Mouse (Mus musculus) hindbrain, postnatal 0 days (tissue): ENCODE results near the gene Armc7. TPM values are rescaled to one million over a fixed set of nuclear protein-coding genes. Genes with fewer than 3 reads are reported as not detected.
"Not testable (repeated sequence)": the region's sequence is repeated elsewhere in the genome, so short reads cannot be mapped to it uniquely, and the experiment has no call there.

Experiments used
- ATAC-seq: fragments of 200-750 bp; cut with Nextera tagmentation; 2 replicates; pipeline ENCODE4 v1.8.0; 2017; ENCODE audit warnings: mild to moderate bottlenecking, moderate TSS enrichment, moderate library complexity
- DNase-seq: peaks from one replicate; pipeline ENCODE4 v3.0.0-alpha.2; 2015; ENCODE audit warnings: low spot score
- H3K27ac ChIP-seq: fragments of 300-500 bp; sonication (generic); 2 replicates; pipeline ENCODE4 v1.5.1; 2014; ENCODE audit warnings: mild to moderate bottlenecking
- H3K27me3 ChIP-seq: fragments of 300-500 bp; sonication (generic); 2 replicates; pipeline ENCODE4 v1.6.1; 2014; ENCODE audit warnings: low read length, mixed read lengths; ENCODE audit not compliant: insufficient read depth
- H3K36me3 ChIP-seq: fragments of 300-500 bp; sonication (generic); 2 replicates; pipeline ENCODE4 v1.6.1; 2014; ENCODE audit warnings: low read length, mixed read lengths; ENCODE audit not compliant: insufficient read depth
- H3K4me1 ChIP-seq: fragments of 300-500 bp; sonication (generic); 2 replicates; pipeline ENCODE4 v1.6.1; 2014; ENCODE audit warnings: antibody characterized with exemption, low read length, mixed read lengths; ENCODE audit not compliant: insufficient read depth
- H3K4me2 ChIP-seq: fragments of 300-500 bp; sonication (generic); 2 replicates; pipeline ENCODE4 v1.6.1; 2014; ENCODE audit warnings: low read depth, mild to moderate bottlenecking, low read length, moderate library complexity, mixed read lengths
- H3K4me3 ChIP-seq: fragments of 300-500 bp; sonication (generic); 2 replicates; pipeline ENCODE4 v1.5.1; 2014; ENCODE audit warnings: low read length
- H3K9ac ChIP-seq: fragments of 300-500 bp; sonication (generic); replicated peaks from 2 replicates; pipeline ENCODE4 v1.6.1; 2014; ENCODE audit warnings: mild to moderate bottlenecking, low read length, moderate library complexity, mixed read lengths
- H3K9me3 ChIP-seq: fragments of 300-500 bp; sonication (generic); 2 replicates; pipeline ENCODE4 v1.6.1; 2016; ENCODE audit warnings: low read length, mixed read lengths
- CTCF ChIP-seq: IDR thresholded peaks from 2 replicates; pipeline ENCODE4 v1.5.1; 2016; ENCODE audit warnings: antibody characterized with exemption, control low read depth, low read depth
- WGBS: fragments of 180-500 bp; shearing (Covaris S2); extraction: QIAGEN DNeasy Blood & Tissue Kit; methylation state at CpG from one replicate; pipeline ENCODE4 v1.1.7; 2014; 5-methylcytosine and 5-hydroxymethylcytosine counted together
- polyA plus RNA-seq: library from polyadenylated mRNA; unstranded; fragments of >200 nt; fragmentation: Nextera tagmentation; extraction: Ambion mirVana; gene quantifications from 2 replicates; pipeline ENCODE4 v1.2.1, GENCODE M21; 2015
- total RNA-seq: library from RNA; depleted of rRNA; stranded (reverse); fragments of >200 nt; gene quantifications from 2 replicates; pipeline ENCODE4 v1.2.3, GENCODE M21; 2014

Armc7 gene
- total and polyA plus RNA-seq, 2 experiments from 2014 or later, result 11.0 to 11.8 TPM

- Histone ChIP-seq H3K4me3 (no peak overlapping the region), H3K9me3 (no peaks in the 10 kb centered on the region), H3K27me3 (no peaks in the 10 kb centered on the region), H3K4me2 (no peak overlapping the region), H3K36me3 (no peaks in the 10 kb centered on the region), H3K27ac (no peak overlapping the region), H3K4me1 (no peaks in the 10 kb centered on the region), H3K9ac (no peak overlapping the region)
- no peak for TF ChIP-seq CTCF
- no peak for ATAC-seq
- 69% methylated on average over 4 of the region's 4 CpGs for WGBS
- no peak for DNase-seq
Observed at GRCm38 (mm10) chr11:115453306-115453705, 22.2 kb upstream of the Armc7 start.

- H3K27ac ChIP-seq, H3K4me1 ChIP-seq, H3K9ac ChIP-seq, H3K9me3 ChIP-seq, H3K27me3 ChIP-seq, H3K36me3 ChIP-seq, H3K4me3 ChIP-seq, DNase-seq, ATAC-seq, H3K4me2 ChIP-seq: not testable (repeated sequence)
- 87% methylated on average over 6 of the region's 6 CpGs for WGBS
Observed at GRCm38 (mm10) chr11:115454822-115455221, 20.6 kb upstream of the Armc7 start.

GRCm38 (mm10) chr11:115455619-115456018 lies 19.8 kb upstream of the Armc7 start:
- H3K27ac ChIP-seq, result no peak overlapping the region
- no peak overlapping the region for H3K4me3 ChIP-seq
- TF ChIP-seq CTCF, result peak; percentile 22; the same call in 1 of the 2 replicates
- WGBS, result 88% methylated on average over 15 of the region's 15 CpGs
- H3K4me1 ChIP-seq, result no peaks in the 10 kb centered on the region
- no peak overlapping the region for H3K4me2 ChIP-seq
- no peak for DNase-seq
- H3K27me3 ChIP-seq, result no peaks in the 10 kb centered on the region
- H3K36me3 ChIP-seq, result no peaks in the 10 kb centered on the region
- no peak overlapping the region for H3K9ac ChIP-seq
- H3K9me3 ChIP-seq, result no peaks in the 10 kb centered on the region
- no peak for ATAC-seq

- no peak overlapping the region for H3K4me2 ChIP-seq
- H3K36me3 ChIP-seq, result no peaks in the 10 kb centered on the region
- ATAC-seq (no peak), DNase-seq (no peak)
- TF ChIP-seq CTCF, result no peak
- no peaks in the 10 kb centered on the region for H3K9me3 ChIP-seq
- H3K27me3 ChIP-seq, result no peaks in the 10 kb centered on the region
- no peaks in the 10 kb centered on the region for H3K4me1 ChIP-seq
- no peak overlapping the region for H3K27ac ChIP-seq
- H3K4me3 ChIP-seq, result no peak overlapping the region
- 95% methylated on average over 4 of the region's 5 CpGs for WGBS
- H3K9ac ChIP-seq, result no peak overlapping the region
Observed at GRCm38 (mm10) chr11:115456182-115456581, 19.3 kb upstream of the Armc7 start.

GRCm38 (mm10) chr11:115457405-115457804 lies 18.1 kb upstream of the Armc7 start:
- WGBS, result 28% methylated on average over 6 of the region's 6 CpGs
- no peak overlapping the region for H3K4me2 ChIP-seq
- ATAC-seq, result no peak
- H3K4me3 ChIP-seq, result no peak overlapping the region
- no peak overlapping the region for H3K27ac ChIP-seq
- no peak for DNase-seq
- H3K9ac ChIP-seq, result no peak overlapping the region
- H3K4me1 ChIP-seq, result no peaks in the 10 kb centered on the region
- no peaks in the 10 kb centered on the region for H3K27me3 ChIP-seq
- TF ChIP-seq CTCF, result no peak
- H3K9me3 ChIP-seq, result no peaks in the 10 kb centered on the region
- H3K36me3 ChIP-seq, result no peaks in the 10 kb centered on the region

- Histone ChIP-seq H3K9me3 (no peaks in the 10 kb centered on the region), H3K27ac (no peak overlapping the region), H3K36me3 (no peaks in the 10 kb centered on the region), H3K4me1 (no peaks in the 10 kb centered on the region), H3K4me2 (no peak overlapping the region), H3K4me3 (no peak overlapping the region), H3K27me3 (no peaks in the 10 kb centered on the region), H3K9ac (no peak overlapping the region)
- 22% methylated on average over 8 of the region's 8 CpGs for whole genome bisulfite sequencing
- TF ChIP-seq CTCF, result no peak
- ATAC-seq, result no peak
- DNase-seq, result no peak
Observed at GRCm38 (mm10) chr11:115460976-115461375, 14.5 kb upstream of the Armc7 start.

- DNase-seq, result no peak
Observed at GRCm38 (mm10) chr11:115461846-115462242, 13.6 kb upstream of the Armc7 start.

More at GRCm38 (mm10) chr11:115461846-115462242, 13.6 kb upstream of the Armc7 start:
- Histone ChIP-seq H3K9me3 (no peaks in the 10 kb centered on the region), H3K27me3 (no peaks in the 10 kb centered on the region), H3K4me3 (no peak overlapping the region), H3K4me2 (no peak overlapping the region), H3K9ac (no peak overlapping the region), H3K36me3 (no peaks in the 10 kb centered on the region), H3K4me1 (no peaks in the 10 kb centered on the region), H3K27ac (no peak overlapping the region)
- no peak for ATAC-seq
- no peak for TF ChIP-seq CTCF
- 73% methylated on average over 5 of the region's 5 CpGs for WGBS
